Mouse (Mus musculus) erythroblast, embryonic 14.5 days (primary cell): Measurements from ENCODE around the gene Gpm6a. TPM values are rescaled to one million over a fixed set of nuclear protein-coding genes. Genes with fewer than 3 reads are reported as not detected.
"Not testable (repeated sequence)": the region's sequence is repeated elsewhere in the genome, so short reads cannot be mapped to it uniquely, and the experiment has no call there.

ENCODE experiments used
- H3K27me3 ChIP-seq: 2 replicates; pipeline ENCODE4 v1.6.1; 2012; ENCODE audit warnings: inconsistent platforms; ENCODE audit not compliant: control insufficient read depth
- H3K36me3 ChIP-seq: 2 replicates; pipeline ENCODE4 v1.6.1; 2012; ENCODE audit warnings: mild to moderate bottlenecking, inconsistent platforms; ENCODE audit not compliant: control insufficient read depth
- H3K4me1 ChIP-seq: 2 replicates; pipeline ENCODE4 v1.6.1; 2012; ENCODE audit warnings: inconsistent platforms; ENCODE audit not compliant: control insufficient read depth
- H3K4me3 ChIP-seq: replicated peaks from 2 replicates; pipeline ENCODE3; 2012; ENCODE audit warnings: moderate library complexity, mild to moderate bottlenecking, inconsistent platforms
- H3K9me3 ChIP-seq: 2 replicates; pipeline ENCODE4 v1.6.1; 2012; ENCODE audit warnings: low read length, inconsistent platforms, mixed read lengths; ENCODE audit not compliant: control insufficient read depth
- GATA1 ChIP-seq: IDR thresholded peaks from 2 replicates; pipeline ENCODE4 v1.6.1; 2012; ENCODE audit warnings: low read length, inconsistent platforms, mixed read lengths
- TAL1 ChIP-seq: IDR thresholded peaks from 3 replicates; pipeline ENCODE4 v1.6.1; 2012; ENCODE audit warnings: low read length, inconsistent platforms, mixed read lengths
- polyA plus RNA-seq: library from polyadenylated mRNA; stranded (reverse); fragments of >175 nt; gene quantifications from 2 replicates; pipeline ENCODE4 v1.2.3, GENCODE M21; 2012

Gpm6a gene
- polyA plus RNA-seq, 1 experiment = not detected

- no peaks in the 10 kb centered on the region for H3K9me3 ChIP-seq
- H3K27me3 ChIP-seq = no peaks in the 10 kb centered on the region
- no peaks in the 10 kb centered on the region for H3K36me3 ChIP-seq
- TF ChIP-seq GATA1 = no peak
- no peak for TF ChIP-seq TAL1
- H3K4me3 ChIP-seq = no peak overlapping the region
- no peaks in the 10 kb centered on the region for H3K4me1 ChIP-seq
Observed at GRCm38 (mm10) chr8:55031099-55031498, 76.5 kb downstream of the Gpm6a start.

DNA sequence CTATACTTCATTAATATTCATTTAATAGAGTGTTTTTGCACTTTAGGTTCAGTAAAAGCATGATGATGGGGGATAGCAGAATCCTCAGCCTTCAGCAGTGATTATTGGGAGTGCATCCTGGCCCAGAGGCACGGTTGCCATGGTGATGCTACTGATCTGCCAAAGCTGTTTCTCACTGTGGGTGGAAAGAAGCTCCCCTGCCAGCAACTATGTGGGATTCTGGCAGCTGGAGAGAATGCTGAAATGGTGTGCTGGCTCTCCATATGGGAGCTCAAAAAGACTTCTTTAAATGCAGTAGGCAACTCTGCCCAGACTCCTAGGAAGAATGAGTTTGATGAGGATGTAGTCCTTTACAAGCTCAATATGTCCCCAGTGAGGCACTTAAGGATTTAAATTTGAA is 79.7 kb downstream of the Gpm6a start:
- H3K27me3 ChIP-seq = no peaks in the 10 kb centered on the region
- no peaks in the 10 kb centered on the region for H3K4me1 ChIP-seq
- TF ChIP-seq GATA1 (no peak), TAL1 (no peak)
- no peaks in the 10 kb centered on the region for H3K9me3 ChIP-seq
- H3K4me3 ChIP-seq = no peak overlapping the region
- H3K36me3 ChIP-seq = no peaks in the 10 kb centered on the region

- no peak overlapping the region for H3K4me3 ChIP-seq
- no peaks in the 10 kb centered on the region for H3K4me1 ChIP-seq
- no peaks in the 10 kb centered on the region for H3K27me3 ChIP-seq
- no peaks in the 10 kb centered on the region for H3K36me3 ChIP-seq
- TF ChIP-seq TAL1 (no peak), GATA1 (no peak)
- H3K9me3 ChIP-seq = no peaks in the 10 kb centered on the region
Observed at GRCm38 (mm10) chr8:55035416-55035815, 80.8 kb downstream of the Gpm6a start.

GRCm38 (mm10) chr8:55042955-55043354 is 88.3 kb downstream of the Gpm6a start:
- no peaks in the 10 kb centered on the region for H3K36me3 ChIP-seq
- no peaks in the 10 kb centered on the region for H3K9me3 ChIP-seq
- no peaks in the 10 kb centered on the region for H3K4me1 ChIP-seq
- H3K27me3 ChIP-seq = no peaks in the 10 kb centered on the region
- TF ChIP-seq TAL1 (no peak), GATA1 (no peak)
- H3K4me3 ChIP-seq = no peak overlapping the region

DNA sequence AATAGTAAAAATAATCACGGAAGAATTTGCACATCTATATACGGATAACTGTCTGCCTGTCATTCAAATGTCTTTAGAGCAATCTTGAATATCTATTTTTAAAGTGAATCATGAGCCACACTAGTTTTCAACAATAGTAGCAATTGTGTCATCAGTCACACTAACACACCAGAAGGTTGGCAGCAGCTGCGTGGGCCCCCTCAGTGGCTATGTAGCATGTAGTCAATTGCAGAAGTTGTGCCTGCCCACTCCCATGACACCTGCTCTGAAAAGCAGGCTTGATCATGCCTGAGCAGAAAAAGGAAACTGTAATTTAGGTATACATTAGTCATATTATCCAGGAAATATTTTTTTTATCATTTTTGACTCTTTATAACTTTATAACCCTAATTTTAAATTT is 93.8 kb downstream of the Gpm6a start:
- Histone ChIP-seq H3K9me3 (no peaks in the 10 kb centered on the region), H3K36me3 (no peaks in the 10 kb centered on the region), H3K4me3 (no peak overlapping the region), H3K4me1 (no peaks in the 10 kb centered on the region), H3K27me3 (no peaks in the 10 kb centered on the region)
- TF ChIP-seq TAL1 (no peak), GATA1 (no peak)

GRCm38 (mm10) chr8:55049979-55050378 is 95.3 kb downstream of the Gpm6a start:
- no peaks in the 10 kb centered on the region for H3K27me3 ChIP-seq
- no peaks in the 10 kb centered on the region for H3K36me3 ChIP-seq
- no peaks in the 10 kb centered on the region for H3K9me3 ChIP-seq
- TF ChIP-seq GATA1 = no peak
- no peak for TF ChIP-seq TAL1
- no peak overlapping the region for H3K4me3 ChIP-seq
- H3K4me1 ChIP-seq = no peaks in the 10 kb centered on the region

DNA sequence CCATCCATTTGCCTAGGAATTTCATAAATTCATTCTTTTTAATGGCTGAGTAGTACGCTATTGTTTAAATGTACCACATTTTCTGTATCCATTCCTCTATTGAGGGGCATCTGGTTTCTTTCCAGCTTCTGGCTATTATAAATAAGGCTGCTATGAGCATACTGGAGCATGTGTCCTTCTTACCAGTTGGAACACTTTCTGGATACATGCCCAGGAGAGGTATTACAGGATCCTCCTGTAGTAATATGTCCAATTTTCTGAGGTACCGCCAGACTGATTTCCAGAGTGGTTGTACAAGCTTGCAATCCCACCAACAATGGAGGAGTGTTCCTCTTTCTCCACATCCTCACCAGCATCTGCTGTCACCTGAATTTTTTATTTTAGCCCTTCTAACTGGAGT is 114.2 kb downstream of the Gpm6a start:
- not testable (repeated sequence) for H3K27me3 ChIP-seq, H3K9me3 ChIP-seq, H3K4me3 ChIP-seq, H3K4me1 ChIP-seq, H3K36me3 ChIP-seq

DNA sequence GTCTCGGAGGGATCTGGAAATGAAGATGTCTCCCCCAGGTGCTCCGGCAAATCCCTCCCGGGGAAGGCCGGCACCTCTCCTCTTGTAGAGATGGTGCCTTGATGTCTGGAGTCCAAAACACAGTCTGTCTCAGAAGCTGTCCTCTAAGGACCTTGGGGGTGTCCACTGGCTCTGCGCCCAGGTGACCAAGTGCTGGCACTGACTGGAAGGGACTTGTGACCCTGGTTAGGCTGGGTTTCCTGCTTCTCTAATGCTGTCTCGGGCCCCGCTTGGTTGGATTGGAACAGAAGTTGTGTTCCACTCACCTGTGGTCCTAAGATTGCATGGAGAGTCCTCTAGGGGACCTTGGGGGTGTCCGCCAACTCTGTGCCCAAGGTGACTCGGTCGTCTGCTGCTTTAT is 118.8 kb downstream of the Gpm6a start:
- Histone ChIP-seq H3K9me3 (peaks cover 3% of the 10 kb centered on the region; the same call in 1 of the 2 replicates), H3K27me3 (no peaks in the 10 kb centered on the region), H3K4me1 (no peaks in the 10 kb centered on the region), H3K36me3 (no peaks in the 10 kb centered on the region), H3K4me3 (no peak overlapping the region)
- TF ChIP-seq TAL1 = no peak
- TF ChIP-seq GATA1 = no peak

- no peak overlapping the region for H3K4me3 ChIP-seq
- no peak for TF ChIP-seq GATA1
- TF ChIP-seq TAL1 = no peak
- no peaks in the 10 kb centered on the region for H3K4me1 ChIP-seq
- H3K36me3 ChIP-seq = no peaks in the 10 kb centered on the region
- H3K9me3 ChIP-seq = no peaks in the 10 kb centered on the region; the same call in 1 of the 2 replicates
- no peaks in the 10 kb centered on the region for H3K27me3 ChIP-seq
Observed at GRCm38 (mm10) chr8:55102195-55102594, 147.6 kb downstream of the Gpm6a start.

DNA sequence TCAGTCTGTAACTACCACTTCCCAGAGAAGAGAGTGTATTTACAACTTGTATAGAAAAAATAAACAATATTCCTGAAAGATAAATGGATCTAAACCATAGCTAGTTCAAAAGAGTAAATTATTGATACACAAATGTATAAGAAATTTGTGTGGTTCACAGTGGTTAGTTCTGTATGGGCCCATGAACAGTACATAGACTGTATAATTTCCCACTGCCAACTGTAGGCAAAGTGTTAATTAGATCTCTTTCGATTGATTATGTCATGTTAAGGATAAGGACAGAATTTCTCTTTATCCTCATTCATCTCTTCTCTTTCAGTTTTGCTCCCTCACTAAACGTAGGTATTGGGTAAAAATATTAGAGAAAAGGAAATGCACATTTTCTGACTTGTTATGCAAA is 148.4 kb downstream of the Gpm6a start:
- Histone ChIP-seq H3K4me1 (no peaks in the 10 kb centered on the region), H3K36me3 (no peaks in the 10 kb centered on the region), H3K9me3 (no peaks in the 10 kb centered on the region; the same call in 1 of the 2 replicates), H3K27me3 (no peaks in the 10 kb centered on the region), H3K4me3 (no peak overlapping the region)
- TF ChIP-seq GATA1 (no peak), TAL1 (no peak)
